Mouse (Mus musculus) G1E (cell line): ENCODE results near the gene Zdhhc1.

Experiments used
- CTCF ChIP-seq: IDR thresholded peaks from 2 replicates; pipeline ENCODE4 v1.5.1; 2012; ENCODE audit warnings: low read depth, low read length, inconsistent platforms, mixed read lengths
- GATA1 ChIP-seq: IDR thresholded peaks from 2 replicates; pipeline ENCODE4 v1.6.1; 2012; ENCODE audit warnings: borderline replicate concordance, low read length, inconsistent platforms, mixed read lengths

DNA sequence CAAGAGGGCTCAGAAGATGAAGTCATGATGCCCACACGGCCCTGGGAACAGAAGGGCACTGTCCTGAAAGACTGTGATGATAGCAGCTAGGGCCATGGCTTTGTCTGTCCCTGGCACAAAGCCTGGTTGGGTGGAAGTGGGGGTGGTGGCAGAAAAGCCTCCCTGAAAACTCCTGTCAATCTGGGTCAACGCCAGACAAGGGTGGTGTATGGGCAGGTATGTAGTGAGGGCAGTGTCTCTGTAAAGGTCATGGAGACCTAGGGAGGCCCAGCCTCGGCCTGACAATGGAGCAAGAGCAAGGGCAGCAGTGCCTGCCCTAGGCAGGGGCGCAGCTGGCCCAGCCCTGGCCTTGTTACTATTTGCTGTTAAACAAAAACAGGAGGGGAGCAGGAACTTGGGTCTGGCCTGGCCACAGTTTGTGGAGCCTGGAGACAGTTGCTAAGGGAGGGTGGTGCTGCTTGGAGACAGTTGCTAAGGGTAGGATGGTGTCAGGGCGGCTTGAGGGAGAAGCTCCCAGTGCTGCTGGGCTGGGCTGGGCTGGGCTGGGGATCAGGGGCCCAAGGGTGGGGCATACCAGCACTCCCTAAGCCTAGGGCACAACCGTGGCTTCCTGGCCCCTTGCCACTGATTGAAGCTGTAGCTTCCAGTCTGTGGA lies 27.5 kb downstream of the Zdhhc1 start:
- TF ChIP-seq CTCF (no peak), GATA1 (no peak)
